Mouse (Mus musculus): Measurements from ENCODE around the gene Agap1.
"Not testable (repeated sequence)": the region's sequence is repeated elsewhere in the genome, so short reads cannot be mapped to it uniquely, and the experiment has no call there.

Gene Agap1

GRCm38 (mm10) chr1:89501346-89501745 is 46.7 kb downstream of the Agap1 start:
- in situ Hi-C loops (cut with MboI; ENCODE audit: low sequenced_read_pairs), result no loop called here

- in situ Hi-C loops (cut with MboI; ENCODE audit: low sequenced_read_pairs), result not testable (repeated sequence)
Observed at GRCm38 (mm10) chr1:89501891-89502290, 47.3 kb downstream of the Agap1 start.

DNA sequence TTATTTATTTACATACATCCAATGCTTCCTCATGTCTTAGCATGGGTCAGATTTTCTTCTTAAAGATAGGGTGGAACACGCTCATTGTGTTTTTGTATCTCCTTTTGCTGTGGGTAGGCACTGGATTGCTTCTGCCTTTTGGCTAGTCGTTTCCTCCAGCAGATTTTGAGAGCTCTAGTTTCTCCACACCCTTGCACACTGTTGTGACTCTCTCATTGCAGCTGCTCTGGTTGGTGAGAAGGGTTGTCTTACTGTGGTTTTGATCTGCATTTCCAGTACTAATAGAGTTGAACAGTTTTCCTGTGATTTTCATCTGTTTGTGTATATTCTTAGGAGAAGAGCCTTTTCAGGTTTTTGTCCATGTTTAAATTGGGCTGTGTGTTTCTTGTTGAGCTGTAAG is 54.6 kb downstream of the Agap1 start:
- in situ Hi-C loops (cut with MboI; ENCODE audit: low sequenced_read_pairs), result no loop called here

GRCm38 (mm10) chr1:89509763-89510340 is 55.2 kb downstream of the Agap1 start:
- in situ Hi-C loops (cut with MboI; ENCODE audit: low sequenced_read_pairs), result no loop called here

- in situ Hi-C loops (cut with MboI; ENCODE audit: low sequenced_read_pairs), result no loop called here
Observed at GRCm38 (mm10) chr1:89510731-89511130, 56.1 kb downstream of the Agap1 start.

DNA sequence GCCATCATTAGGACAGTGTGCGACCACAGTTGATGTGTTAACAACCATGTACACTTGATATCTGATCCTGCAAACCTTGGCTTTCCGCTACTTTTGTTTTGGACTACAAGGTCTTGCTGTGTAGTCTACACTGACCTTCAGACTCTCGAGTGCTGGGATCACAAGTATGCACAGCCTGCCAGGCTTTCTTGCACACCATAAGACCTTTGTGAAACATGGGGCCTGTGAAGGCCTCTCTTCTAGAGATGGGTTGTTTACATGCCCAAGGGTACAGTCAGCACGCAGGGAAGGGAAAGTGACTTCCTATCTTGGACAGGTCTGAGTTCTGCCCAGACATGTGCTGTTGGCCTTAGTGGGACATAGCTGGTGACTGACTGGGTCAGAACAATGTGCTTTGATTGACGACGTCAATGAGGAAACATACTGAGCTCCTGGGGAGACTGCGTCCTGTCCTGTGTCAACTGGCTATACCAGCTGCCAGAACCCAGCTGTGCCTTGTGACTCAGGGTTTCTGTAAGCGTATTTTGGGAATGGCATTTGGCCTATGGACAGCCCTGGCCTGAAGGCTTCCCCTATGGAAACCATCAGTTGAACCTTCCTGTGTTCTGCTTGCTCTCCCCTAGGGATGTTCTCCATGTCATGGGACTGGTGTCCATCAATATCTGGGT is 59.1 kb downstream of the Agap1 start:
- in situ Hi-C loops (cut with MboI; ENCODE audit: low sequenced_read_pairs), result no loop called here

GRCm38 (mm10) chr1:89515808-89516560 is 61.4 kb downstream of the Agap1 start:
- in situ Hi-C loops (cut with MboI; ENCODE audit: low sequenced_read_pairs), result no loop called here

DNA sequence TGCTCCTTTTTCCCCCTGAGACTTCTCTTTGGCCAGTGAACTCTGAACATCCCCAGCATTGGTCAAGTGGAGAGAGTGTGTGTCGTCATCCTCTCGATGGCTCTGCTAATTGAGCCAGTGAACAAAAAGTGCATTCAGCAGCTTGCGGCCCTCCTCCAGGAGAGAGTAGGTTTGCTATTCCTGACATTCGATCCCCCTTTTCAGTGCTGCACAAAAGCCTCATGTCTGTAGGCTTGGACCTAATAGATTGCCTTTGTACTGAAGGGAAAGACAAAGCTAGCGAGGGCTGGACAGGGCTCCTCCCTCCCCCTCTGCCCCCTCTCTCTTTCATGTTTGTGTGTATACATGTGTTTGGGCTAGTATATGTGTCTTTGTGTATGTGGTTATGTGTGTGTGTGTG is 63.2 kb downstream of the Agap1 start:
- in situ Hi-C loops (cut with MboI; ENCODE audit: low sequenced_read_pairs), result no loop called here

DNA sequence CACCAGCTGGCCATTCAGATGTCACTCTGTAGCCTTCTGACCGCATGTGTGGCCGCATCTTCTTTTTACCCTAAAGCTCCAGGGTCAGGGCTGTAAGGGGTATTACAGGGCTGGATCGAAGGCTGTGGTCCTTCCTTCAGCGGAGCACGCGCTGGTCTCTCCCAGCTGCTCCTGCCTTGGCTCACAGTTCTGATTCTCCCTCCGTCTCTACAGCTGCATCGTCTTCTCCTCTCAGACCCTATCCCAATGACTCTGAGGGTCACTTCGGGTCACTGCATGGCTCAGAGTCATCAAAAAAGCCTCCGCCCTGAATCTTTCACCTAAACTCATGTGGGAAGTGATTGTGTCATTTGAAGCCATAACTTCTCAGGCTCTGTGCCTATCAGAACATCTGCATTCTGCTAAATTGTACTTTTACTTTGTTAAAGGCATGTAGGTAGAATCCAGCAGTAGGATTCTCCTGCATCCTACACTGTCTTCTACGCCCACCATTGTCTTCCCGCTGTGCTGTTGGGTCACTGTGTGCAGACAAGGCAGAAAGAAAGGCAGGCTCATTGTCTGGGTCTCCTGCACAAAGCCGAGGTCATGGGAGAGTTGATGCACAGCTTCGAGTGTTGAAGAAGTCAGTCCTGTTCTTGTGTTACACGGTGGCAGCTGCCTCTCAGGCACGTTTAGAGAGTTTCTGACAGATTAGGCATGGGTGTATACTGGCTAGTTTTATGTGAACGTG is 65.5 kb downstream of the Agap1 start:
- in situ Hi-C loops (cut with MboI; ENCODE audit: low sequenced_read_pairs), result no loop called here

DNA sequence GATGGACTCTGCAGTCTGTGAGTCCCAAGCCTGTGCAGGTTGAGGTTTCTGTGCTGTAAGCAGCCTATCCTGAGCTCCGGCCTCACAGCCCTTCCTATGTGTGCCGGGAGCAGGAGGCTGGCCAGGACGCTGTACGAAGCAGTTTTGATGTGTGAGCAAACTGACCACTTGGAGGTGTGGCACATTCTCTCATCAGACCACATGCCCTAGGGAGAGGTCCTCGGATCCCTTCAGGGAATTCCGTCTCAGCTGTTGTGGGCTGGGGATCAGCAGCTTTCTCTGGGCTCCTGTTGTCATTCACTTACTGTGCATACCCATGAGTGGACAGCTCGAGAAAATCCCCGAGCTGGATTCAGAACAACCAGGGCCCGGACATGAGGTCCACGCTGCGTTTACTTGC is 66.8 kb downstream of the Agap1 start:
- in situ Hi-C loops (cut with MboI; ENCODE audit: low sequenced_read_pairs), result no loop called here

GRCm38 (mm10) chr1:89521935-89522535 is 67.4 kb downstream of the Agap1 start:
- in situ Hi-C loops (cut with MboI; ENCODE audit: low sequenced_read_pairs), result no loop called here

DNA sequence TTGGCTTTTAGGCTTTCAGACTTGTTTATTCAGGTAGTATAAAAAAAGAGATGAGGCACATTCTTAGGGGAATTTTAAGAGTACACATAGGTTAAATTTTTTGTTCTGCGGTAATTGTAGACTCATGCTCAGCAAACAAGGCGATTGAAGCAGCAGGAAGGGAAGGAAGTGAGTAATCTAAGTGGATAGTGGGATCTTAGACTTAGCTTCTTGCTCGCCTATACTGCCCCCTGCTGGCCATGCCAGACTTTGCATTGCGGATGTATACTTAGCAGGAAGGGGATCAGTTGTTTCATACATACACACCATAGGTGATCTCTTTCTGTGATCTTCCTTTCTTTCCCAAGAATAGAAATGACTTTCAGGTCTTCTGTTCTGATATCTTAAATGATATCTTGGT is 69.8 kb downstream of the Agap1 start:
- in situ Hi-C loops (cut with MboI; ENCODE audit: low sequenced_read_pairs), result no loop called here

- in situ Hi-C loops (cut with MboI; ENCODE audit: low sequenced_read_pairs), result no loop called here
Observed at GRCm38 (mm10) chr1:89524998-89525397, 70.4 kb downstream of the Agap1 start.

GRCm38 (mm10) chr1:89525825-89526224 is 71.2 kb downstream of the Agap1 start:
- in situ Hi-C loops (cut with MboI; ENCODE audit: low sequenced_read_pairs), result no loop called here

DNA sequence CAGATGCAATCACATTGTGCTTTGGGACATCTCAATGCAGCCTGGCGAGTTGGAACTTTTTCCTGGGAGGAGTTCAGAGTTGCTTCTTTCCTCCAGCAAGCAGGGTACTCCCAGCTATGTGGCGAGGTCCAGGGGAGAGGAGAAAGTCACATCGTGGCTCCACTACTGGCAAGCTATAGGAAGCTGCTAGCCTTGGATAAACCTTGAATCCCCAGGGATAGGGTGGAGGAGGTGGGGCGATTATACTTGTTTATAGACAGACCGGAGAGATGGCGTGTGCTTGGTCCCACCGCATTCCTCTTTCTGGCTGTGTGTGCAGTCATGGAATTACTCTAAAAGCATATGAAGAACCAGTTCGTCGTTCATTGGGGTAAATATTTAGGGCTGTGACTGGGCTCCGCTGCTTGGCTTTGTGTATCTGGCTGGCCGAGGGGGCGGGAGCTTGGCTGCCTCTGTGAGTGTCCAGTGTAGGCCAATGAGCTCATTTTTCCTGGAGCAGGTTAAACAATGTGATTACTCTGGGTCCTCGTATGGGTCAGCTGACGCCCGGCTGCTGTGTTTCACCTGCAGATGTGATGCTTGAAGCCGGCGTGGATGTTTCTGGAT is 74.2 kb downstream of the Agap1 start:
- in situ Hi-C loops (cut with MboI; ENCODE audit: low sequenced_read_pairs), result no loop called here

- in situ Hi-C loops (cut with MboI; ENCODE audit: low sequenced_read_pairs), result no loop called here
Observed at GRCm38 (mm10) chr1:89533702-89534101, 79.1 kb downstream of the Agap1 start.

GRCm38 (mm10) chr1:89535206-89535605 is 80.6 kb downstream of the Agap1 start:
- in situ Hi-C loops (cut with MboI; ENCODE audit: low sequenced_read_pairs), result no loop called here

DNA sequence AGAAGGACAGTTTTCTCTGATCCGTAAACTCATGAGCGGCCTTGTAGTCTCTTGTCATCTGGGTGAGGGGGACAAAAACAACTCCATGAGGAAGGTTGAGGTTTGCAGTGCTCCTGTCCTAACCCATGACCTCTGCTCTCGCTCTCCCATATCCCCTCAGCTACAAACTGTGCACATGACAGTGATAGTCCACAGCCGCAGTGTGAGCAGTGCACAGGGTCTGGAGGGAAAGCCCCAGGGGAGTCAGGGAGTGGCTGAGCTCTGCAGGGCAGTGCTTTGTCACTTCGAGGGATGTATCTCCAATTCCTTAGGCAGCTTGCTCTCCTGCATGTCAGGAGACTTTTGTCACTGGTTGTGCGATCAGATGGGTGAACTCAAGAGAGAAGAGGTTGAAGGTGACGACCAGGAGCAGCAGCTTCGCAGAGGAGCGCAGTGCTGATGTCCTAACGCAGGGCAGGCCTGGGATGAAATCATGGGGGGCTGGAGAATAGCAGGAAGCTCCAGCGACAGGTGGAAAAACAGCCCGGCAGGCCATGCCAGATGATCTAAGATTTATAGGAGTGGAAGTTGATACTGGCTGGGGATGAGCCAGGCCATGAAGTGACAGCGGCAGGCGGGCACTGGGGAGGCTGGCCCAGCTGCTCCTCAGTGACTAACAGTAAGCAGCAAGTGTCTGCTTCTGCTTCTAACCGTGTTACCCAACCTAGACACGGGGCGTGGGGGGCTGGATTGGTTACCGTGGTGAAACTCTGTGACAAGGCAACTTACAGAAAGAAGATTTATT is 83.7 kb downstream of the Agap1 start:
- in situ Hi-C loops (cut with MboI; ENCODE audit: low sequenced_read_pairs), result no loop called here

GRCm38 (mm10) chr1:89539127-89539526 is 84.5 kb downstream of the Agap1 start:
- in situ Hi-C loops (cut with MboI; ENCODE audit: low sequenced_read_pairs), result no loop called here

GRCm38 (mm10) chr1:89541151-89541550 is 86.5 kb downstream of the Agap1 start:
- in situ Hi-C loops (cut with MboI; ENCODE audit: low sequenced_read_pairs), result no loop called here

All from CH12F3 (cell line).